Mouse (Mus musculus) heart, postnatal 0 days (tissue): ENCODE results near the gene Wwc1. TPM values are rescaled to one million over a fixed set of nuclear protein-coding genes. Genes with fewer than 3 reads are reported as not detected.

ENCODE experiments used
- ATAC-seq: fragments of 200-750 bp; cut with Nextera tagmentation; 2 replicates; pipeline ENCODE4 v1.8.0; 2017; ENCODE audit warnings: low read depth, moderate number of reproducible peaks, moderate library complexity; ENCODE audit not compliant: insufficient read depth
- DNase-seq: peaks from one replicate; pipeline ENCODE4 v3.0.0-alpha.2; 2016; ENCODE audit warnings: low spot score
- H3K27ac ChIP-seq: fragments of 300-500 bp; sonication (generic); 2 replicates; pipeline ENCODE4 v1.5.1; 2014; ENCODE audit warnings: low read depth, mild to moderate bottlenecking
- H3K27me3 ChIP-seq: fragments of 300-500 bp; sonication (generic); 2 replicates; pipeline ENCODE4 v1.6.1; 2014; ENCODE audit warnings: low read length, mixed read lengths; ENCODE audit not compliant: control insufficient read depth, insufficient read depth
- H3K36me3 ChIP-seq: fragments of 300-500 bp; sonication (generic); replicated peaks from 2 replicates; pipeline ENCODE4 v1.6.1; 2014; ENCODE audit warnings: low read length, mixed read lengths; ENCODE audit not compliant: control insufficient read depth, insufficient read depth
- H3K4me1 ChIP-seq: fragments of 300-500 bp; sonication (generic); 2 replicates; pipeline ENCODE4 v1.6.1; 2014; ENCODE audit warnings: antibody characterized with exemption; ENCODE audit not compliant: control insufficient read depth, insufficient read depth
- H3K4me2 ChIP-seq: fragments of 300-500 bp; sonication (generic); 2 replicates; pipeline ENCODE4 v1.6.1; 2014; ENCODE audit warnings: low read depth, mild to moderate bottlenecking, low read length, moderate library complexity
- H3K4me3 ChIP-seq: fragments of 300-500 bp; sonication (generic); 2 replicates; pipeline ENCODE4 v1.5.1; 2014; ENCODE audit warnings: low read depth, low read length
- H3K9ac ChIP-seq: fragments of 300-500 bp; sonication (generic); replicated peaks from 2 replicates; pipeline ENCODE4 v1.6.1; 2014; ENCODE audit warnings: low read depth, low read length, mixed read lengths
- H3K9me3 ChIP-seq: fragments of 300-500 bp; sonication (generic); replicated peaks from 2 replicates; pipeline ENCODE4 v1.6.1; 2016; ENCODE audit warnings: low read length; ENCODE audit not compliant: control insufficient read depth
- CTCF ChIP-seq: IDR thresholded peaks from 2 replicates; pipeline ENCODE4 v1.5.1; 2016; ENCODE audit warnings: antibody characterized with exemption, control low read depth, low read depth
- EP300 ChIP-seq: IDR thresholded peaks from 2 replicates; pipeline ENCODE4 v1.6.1; 2016; ENCODE audit warnings: antibody characterized with exemption, low read depth
- WGBS: fragments of 180-500 bp; shearing (Covaris S2); extraction: QIAGEN DNeasy Blood & Tissue Kit; methylation state at CpG from one replicate; pipeline ENCODE4 v1.1.7; 2014; 5-methylcytosine and 5-hydroxymethylcytosine counted together
- polyA plus RNA-seq: library from polyadenylated mRNA; unstranded; fragments of >200 nt; fragmentation: Nextera tagmentation; extraction: Ambion mirVana; gene quantifications from 2 replicates; pipeline ENCODE4 v1.2.1, GENCODE M21; 2015
- total RNA-seq: library from RNA; depleted of rRNA; stranded (reverse); fragments of >200 nt; gene quantifications from 2 replicates; pipeline ENCODE4 v1.2.3, GENCODE M21; 2014; ENCODE audit warnings: low replicate concordance

Gene Wwc1
- total and polyA plus RNA-seq, 2 experiments from 2014 or later, result 0.31 to 1.6 TPM

- Histone ChIP-seq H3K4me3 (no peak overlapping the region), H3K36me3 (no peaks in the 10 kb centered on the region), H3K4me2 (no peak overlapping the region), H3K27ac (no peak overlapping the region), H3K9me3 (no peaks in the 10 kb centered on the region), H3K9ac (no peak overlapping the region), H3K27me3 (no peaks in the 10 kb centered on the region), H3K4me1 (no peaks in the 10 kb centered on the region)
- WGBS, result 81% methylated on average over 15 of the region's 15 CpGs
- no peak for TF ChIP-seq EP300
- ATAC-seq (no peak), DNase-seq (no peak)
Observed at GRCm38 (mm10) chr11:35951058-35951726, 29.1 kb downstream of the Wwc1 start.

- Histone ChIP-seq H3K9ac (no peak overlapping the region), H3K9me3 (no peaks in the 10 kb centered on the region), H3K4me2 (no peak overlapping the region), H3K4me1 (no peaks in the 10 kb centered on the region), H3K27ac (no peak overlapping the region), H3K4me3 (no peak overlapping the region), H3K27me3 (no peaks in the 10 kb centered on the region), H3K36me3 (no peaks in the 10 kb centered on the region)
- ATAC-seq, result no peak
- TF ChIP-seq EP300 (no peak), CTCF (no peak)
- no peak for DNase-seq
- WGBS, result 63% methylated on average over 7 of the region's 7 CpGs
Observed at GRCm38 (mm10) chr11:35950466-35950865, 29.9 kb downstream of the Wwc1 start.

GRCm38 (mm10) chr11:35950011-35950410 lies 30.3 kb downstream of the Wwc1 start:
- no peaks in the 10 kb centered on the region for H3K9me3 ChIP-seq
- no peaks in the 10 kb centered on the region for H3K4me1 ChIP-seq
- ATAC-seq, result no peak
- TF ChIP-seq EP300, result no peak
- TF ChIP-seq CTCF, result no peak
- H3K27me3 ChIP-seq, result no peaks in the 10 kb centered on the region
- no peak overlapping the region for H3K4me2 ChIP-seq
- no peak for DNase-seq
- no peak overlapping the region for H3K9ac ChIP-seq
- H3K4me3 ChIP-seq, result no peak overlapping the region
- H3K27ac ChIP-seq, result no peak overlapping the region
- no peaks in the 10 kb centered on the region for H3K36me3 ChIP-seq
- 63% methylated on average over 3 of the region's 3 CpGs for WGBS

- H3K4me2 ChIP-seq, result no peak overlapping the region
- ATAC-seq (0 out of 2 replicates have a peak, but pooled peaks have one; percentile 24), DNase-seq (no peak)
- H3K36me3 ChIP-seq, result no peaks in the 10 kb centered on the region
- H3K9me3 ChIP-seq, result no peaks in the 10 kb centered on the region
- no peak overlapping the region for H3K9ac ChIP-seq
- TF ChIP-seq CTCF (no peak), EP300 (no peak)
- no peak overlapping the region for H3K27ac ChIP-seq
- H3K4me3 ChIP-seq, result no peak overlapping the region
- no peaks in the 10 kb centered on the region for H3K27me3 ChIP-seq
- WGBS, result 26% methylated on average over 6 of the region's 6 CpGs
- H3K4me1 ChIP-seq, result no peaks in the 10 kb centered on the region
Observed at GRCm38 (mm10) chr11:35948457-35948881, 31.9 kb downstream of the Wwc1 start.

- Histone ChIP-seq H3K27ac (no peak overlapping the region), H3K4me2 (no peak overlapping the region)
- 72% methylated on average over 9 of the region's 9 CpGs for WGBS
Observed at GRCm38 (mm10) chr11:35947944-35948343, 32.4 kb downstream of the Wwc1 start.

GRCm38 (mm10) chr11:35945187-35945586 lies 35.1 kb downstream of the Wwc1 start:
- H3K27ac ChIP-seq, result no peak overlapping the region
- 49% methylated on average over 6 of the region's 6 CpGs for WGBS

More at GRCm38 (mm10) chr11:35947944-35948343, 32.4 kb downstream of the Wwc1 start:
- no peak for ATAC-seq
- no peaks in the 10 kb centered on the region for H3K4me1 ChIP-seq
- TF ChIP-seq EP300 (no peak), CTCF (no peak)
- H3K9me3 ChIP-seq, result no peaks in the 10 kb centered on the region
- H3K36me3 ChIP-seq, result no peaks in the 10 kb centered on the region
- H3K27me3 ChIP-seq, result no peaks in the 10 kb centered on the region
- no peak overlapping the region for H3K9ac ChIP-seq
- DNase-seq, result no peak
- H3K4me3 ChIP-seq, result no peak overlapping the region

More at GRCm38 (mm10) chr11:35945187-35945586, 35.1 kb downstream of the Wwc1 start:
- Histone ChIP-seq H3K4me1 (no peaks in the 10 kb centered on the region), H3K4me3 (no peak overlapping the region), H3K9me3 (no peaks in the 10 kb centered on the region), H3K36me3 (no peaks in the 10 kb centered on the region), H3K27me3 (no peaks in the 10 kb centered on the region), H3K4me2 (no peak overlapping the region), H3K9ac (no peak overlapping the region)
- TF ChIP-seq EP300, result no peak
- TF ChIP-seq CTCF, result no peak
- ATAC-seq (no peak), DNase-seq (no peak)
